Mouse (Mus musculus): ENCODE measurements around the gene Aldh18a1. TPM values are rescaled to one million over a fixed set of nuclear protein-coding genes. Genes with fewer than 3 reads are reported as not detected.

The Aldh18a1 gene
- total RNA-seq, 2 experiments from 2014 or later, result 6.5 to 10.5 TPM

Other genes starting within 250 kb of the Aldh18a1 start
- gene Sorbs1, start 74.7 kb downstream of the Aldh18a1 start, total RNA-seq (2015), result 1.7 and 2.1 TPM in 2 replicates
- 2.5 and 5.2 TPM in 2 replicates for gene Sorbs1, start 74.7 kb downstream of the Aldh18a1 start, total RNA-seq (2017)
- gene Tctn3, start 23.8 kb upstream of the Aldh18a1 start, total RNA-seq (2015), result 2.5 and 5.8 TPM in 2 replicates
- gene Tctn3, start 23.8 kb upstream of the Aldh18a1 start, total RNA-seq (2017), result 1.6 and 3.2 TPM in 2 replicates
- 21.8 and 22.3 TPM in 2 replicates for gene Entpd1, start 23.9 kb upstream of the Aldh18a1 start, total RNA-seq (2015)
- 44.0 and 51.9 TPM in 2 replicates for gene Entpd1, start 23.9 kb upstream of the Aldh18a1 start, total RNA-seq (2017)
- gene Cc2d2b, start 160.3 kb upstream of the Aldh18a1 start, total RNA-seq (2015), result not detected in 2 replicates
- gene Cc2d2b, start 160.3 kb upstream of the Aldh18a1 start, total RNA-seq (2017), result not detected in 2 replicates
- 1.7 and 3.6 TPM in 2 replicates for gene Ccnj, start 242.8 kb upstream of the Aldh18a1 start, total RNA-seq (2015)
- 3.8 and 7.4 TPM in 2 replicates for gene Ccnj, start 242.8 kb upstream of the Aldh18a1 start, total RNA-seq (2017)